Mouse (Mus musculus) left cerebral cortex, adult 2 months (tissue): ENCODE results near the gene Cpa1. TPM values are rescaled to one million over a fixed set of nuclear protein-coding genes. Genes with fewer than 3 reads are reported as not detected.

Experiments used
- DNase-seq, 2 experiments: peaks; one replicate each; pipeline ENCODE4 v3.0.0; 2021 to 2022; ENCODE audit warnings: low spot score in 2 of 2, mixed read lengths in 1 of 2; ENCODE audit errors: extremely low spot score in 1 of 2
- H3K27ac ChIP-seq: fragments of 200-600 bp; 2 replicates; pipeline ENCODE4 v1.8.1; 2022
- H3K4me3 ChIP-seq: fragments of 200-600 bp; 2 replicates; pipeline ENCODE4 v1.8.1; 2022
- CTCF ChIP-seq: fragments of 200-600 bp; IDR thresholded peaks from 2 replicates; pipeline ENCODE4 v1.8.1; 2022; ENCODE audit warnings: antibody characterized with exemption, mild to moderate bottlenecking, moderate library complexity
- intact Hi-C: fragments of 180-260 bp; cut with DNase I; formaldehyde crosslinking; loops from one replicate; pipeline ENCODE4 v1.15.1; 2025
- long read RNA-seq, 2 experiments: library from polyadenylated mRNA; stranded (forward); transcript quantifications; one replicate each; pipeline ENCODE4 v2.0.0; 2021; ENCODE audit warnings: borderline mapping rate in 2 of 2
- total RNA-seq, 2 experiments: library from RNA; stranded (reverse); gene quantifications; 2 replicates each; pipeline ENCODE4 v1.2.3; 2021

Cpa1 gene
- total RNA-seq: not detected
- long read RNA-seq, experiment 1: 0 reads
- long read RNA-seq, experiment 2: 0 reads

- no peak for DNase-seq
- no peak for TF ChIP-seq CTCF
- Histone ChIP-seq H3K27ac (no peak within 1 kb of the TSS), H3K4me3 (no peak within 1 kb of the TSS)
- intact Hi-C loops: no loop called here
Observed at GRCm38 (mm10) chr6:30638674-30639268, at the start of gene Cpa1. TSS of gene Cpa1 (plus strand) at chr6:30639218.

- TF ChIP-seq CTCF: no peak
- no peak for DNase-seq
- Histone ChIP-seq H3K27ac (no peak overlapping the region), H3K4me3 (no peak overlapping the region)
- intact Hi-C loops: no loop called here
Observed at GRCm38 (mm10) chr6:30589819-30590218, 49.2 kb upstream of the Cpa1 start.

GRCm38 (mm10) chr6:30591851-30592404, 47.1 kb upstream of the Cpa1 start:
- intact Hi-C loops: no loop called here
- H3K4me3 ChIP-seq: no peak overlapping the region
- DNase-seq: no peak
- H3K27ac ChIP-seq: no peak overlapping the region
- TF ChIP-seq CTCF: no peak

GRCm38 (mm10) chr6:30592417-30592974, 46.5 kb upstream of the Cpa1 start:
- intact Hi-C loops: no loop called here
- Histone ChIP-seq H3K27ac (no peak overlapping the region), H3K4me3 (no peak overlapping the region)
- no peak for TF ChIP-seq CTCF
- DNase-seq: no peak

- intact Hi-C loops: no loop called here
- Histone ChIP-seq H3K4me3 (no peak overlapping the region), H3K27ac (no peak overlapping the region)
- no peak for DNase-seq
- TF ChIP-seq CTCF: no peak
Observed at GRCm38 (mm10) chr6:30594364-30594763, 44.7 kb upstream of the Cpa1 start.

GRCm38 (mm10) chr6:30596230-30596898, 42.7 kb upstream of the Cpa1 start:
- TF ChIP-seq CTCF: no peak
- no peak for DNase-seq
- intact Hi-C loops: no loop called here

GRCm38 (mm10) chr6:30600033-30600432, 39.0 kb upstream of the Cpa1 start:
- DNase-seq: no peak
- Histone ChIP-seq H3K27ac (no peak overlapping the region), H3K4me3 (no peak overlapping the region)
- intact Hi-C loops: no loop called here
- TF ChIP-seq CTCF: no peak

More at GRCm38 (mm10) chr6:30596230-30596898, 42.7 kb upstream of the Cpa1 start:
- H3K27ac ChIP-seq: no peak overlapping the region
- H3K4me3 ChIP-seq: no peak overlapping the region

- no peak for TF ChIP-seq CTCF
- no peak overlapping the region for H3K27ac ChIP-seq
- H3K4me3 ChIP-seq: no peak overlapping the region
- intact Hi-C loops: no loop called here
- no peak for DNase-seq
Observed at GRCm38 (mm10) chr6:30600995-30601394, 38.0 kb upstream of the Cpa1 start.

- Histone ChIP-seq H3K27ac (no peak overlapping the region), H3K4me3 (no peak overlapping the region)
- intact Hi-C loops: no loop called here
- DNase-seq: no peak
- TF ChIP-seq CTCF: no peak
Observed at GRCm38 (mm10) chr6:30604342-30604867, 34.6 kb upstream of the Cpa1 start.

- H3K4me3 ChIP-seq: no peak overlapping the region
- TF ChIP-seq CTCF: no peak
- DNase-seq: no peak
- intact Hi-C loops: no loop called here
- no peak overlapping the region for H3K27ac ChIP-seq
Observed at GRCm38 (mm10) chr6:30605111-30605510, 33.9 kb upstream of the Cpa1 start.

GRCm38 (mm10) chr6:30605672-30606071, 33.3 kb upstream of the Cpa1 start:
- DNase-seq: no peak
- no peak overlapping the region for H3K4me3 ChIP-seq
- TF ChIP-seq CTCF: no peak
- intact Hi-C loops: no loop called here
- no peak overlapping the region for H3K27ac ChIP-seq

- H3K4me3 ChIP-seq: no peak within 1 kb of the TSS
- no peak within 1 kb of the TSS for H3K27ac ChIP-seq
- TF ChIP-seq CTCF: no peak
- intact Hi-C loops: no loop called here
- no peak for DNase-seq
Observed at GRCm38 (mm10) chr6:30610710-30611109, 28.3 kb upstream of the Cpa1 start, which contains the start of gene Cpa5. TSS of gene Cpa5 (plus strand) at chr6:30611010.
